Mouse (Mus musculus) adipocyte (in vitro differentiated cells): ENCODE data around the gene Numbl.
A peak's percentile ranks its signal among the peaks of the same experiment; 100 is the strongest.

Experiments used
- DNase-seq: peaks from one replicate; pipeline ENCODE4 v3.0.0-alpha.2; 2016; ENCODE audit warnings: low spot score

The Numbl gene

GRCm38 (mm10) chr7:27255721-27256120 lies 2.5 kb upstream of the Numbl start:
- peak; percentile 53 for DNase-seq

- DNase-seq: peak; percentile 66
Observed at GRCm38 (mm10) chr7:27257046-27257851, 984 bp upstream of the Numbl start.

GRCm38 (mm10) chr7:27257852-27258204 lies 405 bp upstream of the Numbl start:
- DNase-seq: no peak

- peak; percentile 16 for DNase-seq
Observed at GRCm38 (mm10) chr7:27259271-27259721, 1.1 kb downstream of the Numbl start.

- DNase-seq: peak; percentile 21
Observed at GRCm38 (mm10) chr7:27259771-27260170, 1.5 kb downstream of the Numbl start.

- DNase-seq: no peak
Observed at GRCm38 (mm10) chr7:27260856-27261255, 2.6 kb downstream of the Numbl start.

- DNase-seq: no peak
Observed at GRCm38 (mm10) chr7:27261888-27262287, 3.7 kb downstream of the Numbl start.

- DNase-seq: no peak
Observed at GRCm38 (mm10) chr7:27264761-27265160, 6.5 kb downstream of the Numbl start.

- DNase-seq: no peak
Observed at GRCm38 (mm10) chr7:27266515-27267128, 8.4 kb downstream of the Numbl start.

- DNase-seq: no peak
Observed at GRCm38 (mm10) chr7:27271423-27271822, 13.2 kb downstream of the Numbl start.

- DNase-seq: no peak
Observed at GRCm38 (mm10) chr7:27273739-27274351, 15.6 kb downstream of the Numbl start.

- no peak for DNase-seq
Observed at GRCm38 (mm10) chr7:27274916-27275315, 16.7 kb downstream of the Numbl start.

- no peak for DNase-seq
Observed at GRCm38 (mm10) chr7:27276021-27276420, 17.8 kb downstream of the Numbl start.

- peak; percentile 19 for DNase-seq
Observed at GRCm38 (mm10) chr7:27277191-27277590, 19.0 kb downstream of the Numbl start.

- no peak for DNase-seq
Observed at GRCm38 (mm10) chr7:27281717-27282116, 23.5 kb downstream of the Numbl start.

- no peak for DNase-seq
Observed at GRCm38 (mm10) chr7:27282225-27282624, 24.0 kb downstream of the Numbl start.

GRCm38 (mm10) chr7:27284865-27285697 lies 26.8 kb downstream of the Numbl start:
- no peak for DNase-seq

GRCm38 (mm10) chr7:27285698-27286066 lies 27.4 kb downstream of the Numbl start:
- DNase-seq: peak; percentile 8

GRCm38 (mm10) chr7:27288732-27289131 lies 30.5 kb downstream of the Numbl start:
- DNase-seq: no peak

- DNase-seq: no peak
Observed at GRCm38 (mm10) chr7:27290555-27290954, 32.3 kb downstream of the Numbl start.

GRCm38 (mm10) chr7:27291795-27292466 lies 33.7 kb downstream of the Numbl start:
- DNase-seq: peak; percentile 5

- DNase-seq: peak; percentile 60
Observed at GRCm38 (mm10) chr7:27295956-27296355, 37.7 kb downstream of the Numbl start.
